Mouse (Mus musculus) forebrain, embryonic 14.5 days (tissue): Measurements from ENCODE around the gene Cenpm. TPM values are rescaled to one million over a fixed set of nuclear protein-coding genes. Genes with fewer than 3 reads are reported as not detected.

Experiments
- ATAC-seq: fragments of 200-750 bp; cut with Nextera tagmentation; 2 replicates; pipeline ENCODE4 v1.8.0; 2017; ENCODE audit warnings: mild to moderate bottlenecking, moderate library complexity
- DNase-seq: peaks from one replicate; pipeline ENCODE4 v3.0.0-alpha.2; 2015; ENCODE audit warnings: low spot score
- H3K27ac ChIP-seq: fragments of 300-500 bp; sonication (generic); 2 replicates; pipeline ENCODE4 v1.5.1; 2014; ENCODE audit warnings: low read depth, mild to moderate bottlenecking, control low read depth, low read length, moderate library complexity
- H3K27me3 ChIP-seq: fragments of 300-500 bp; sonication (generic); replicated peaks from 2 replicates; pipeline ENCODE4 v1.6.1; 2014; ENCODE audit warnings: low read length, control low read depth, mixed read lengths; ENCODE audit not compliant: control insufficient read depth, insufficient read depth
- H3K36me3 ChIP-seq: fragments of 300-500 bp; sonication (generic); 2 replicates; pipeline ENCODE4 v1.6.1; 2014; ENCODE audit warnings: low read length, control low read depth; ENCODE audit not compliant: control insufficient read depth, insufficient read depth
- H3K4me1 ChIP-seq: fragments of 300-500 bp; sonication (generic); 2 replicates; pipeline ENCODE4 v1.6.1; 2014; ENCODE audit warnings: antibody characterized with exemption, low read length, control low read depth; ENCODE audit not compliant: control insufficient read depth, insufficient read depth
- H3K4me2 ChIP-seq: fragments of 300-500 bp; sonication (generic); 2 replicates; pipeline ENCODE4 v1.6.1; 2014; ENCODE audit warnings: mild to moderate bottlenecking, control low read depth, low read length
- H3K4me3 ChIP-seq: fragments of 300-500 bp; sonication (generic); 2 replicates; pipeline ENCODE4 v1.5.1; 2014; ENCODE audit warnings: low read depth, low read length, control low read depth
- H3K9ac ChIP-seq: fragments of 300-500 bp; sonication (generic); 2 replicates; pipeline ENCODE4 v1.6.1; 2014; ENCODE audit warnings: mild to moderate bottlenecking, low read length, control low read depth, moderate library complexity
- H3K9me3 ChIP-seq: fragments of 300-500 bp; sonication (generic); replicated peaks from 2 replicates; pipeline ENCODE4 v1.6.1; 2016; ENCODE audit warnings: low read length, control low read depth, mixed read lengths; ENCODE audit not compliant: control insufficient read depth
- WGBS: fragments of 180-500 bp; shearing (Covaris S2); extraction: QIAGEN DNeasy Blood & Tissue Kit; methylation state at CpG from one replicate; pipeline ENCODE4 v1.1.7; 2014; 5-methylcytosine and 5-hydroxymethylcytosine counted together
- polyA plus RNA-seq: library from polyadenylated mRNA; unstranded; fragments of >200 nt; fragmentation: Nextera tagmentation; extraction: Ambion mirVana; gene quantifications from 2 replicates; pipeline ENCODE4 v1.2.1, GENCODE M21; 2014

Gene Cenpm
- polyA plus RNA-seq, 1 experiment from 2014 or later, result 63.9 TPM

- H3K27me3 ChIP-seq, result no peaks in the 10 kb centered on the region
- no peaks in the 10 kb centered on the region for H3K9me3 ChIP-seq
- 77% methylated on average over 10 of the region's 10 CpGs for WGBS
- no peaks in the 10 kb centered on the region for H3K4me1 ChIP-seq
- DNase-seq, result no peak
- H3K36me3 ChIP-seq, result peaks cover 9% of the 10 kb centered on the region
- H3K4me2 ChIP-seq, result no peak overlapping the region
- H3K4me3 ChIP-seq, result no peak overlapping the region
- no peak overlapping the region; the same call in 1 of the 2 replicates for H3K9ac ChIP-seq
- H3K27ac ChIP-seq, result no peak overlapping the region
- ATAC-seq, result no peak
These were observed 8.9 kb downstream of the Cenpm start for GRCm38 (mm10) chr15:82235661-82236060.

DNA sequence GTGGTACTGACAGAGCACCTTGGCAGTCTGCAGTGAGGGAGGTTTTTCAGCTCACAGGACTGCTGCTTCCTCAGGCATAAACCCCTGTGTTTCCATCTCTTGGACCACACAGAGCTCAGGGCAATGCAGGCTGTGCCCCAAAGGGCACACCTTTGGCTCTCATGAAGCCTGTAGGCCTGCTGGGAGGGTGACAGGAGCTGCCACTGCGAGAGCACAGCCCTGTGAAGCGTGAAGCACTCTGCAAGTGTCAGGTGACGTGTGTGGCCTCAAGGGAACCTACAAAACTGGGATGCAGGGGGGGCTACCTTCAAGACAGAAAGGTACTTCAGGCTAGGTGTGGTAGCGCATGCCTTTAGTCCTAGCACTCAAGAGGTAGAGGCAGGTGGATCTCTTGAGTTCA lies 11.9 kb downstream of the Cenpm start:
- Histone ChIP-seq H3K4me2 (no peak overlapping the region), H3K36me3 (peaks cover 6% of the 10 kb centered on the region), H3K4me3 (no peak overlapping the region), H3K4me1 (no peaks in the 10 kb centered on the region), H3K9me3 (no peaks in the 10 kb centered on the region), H3K9ac (no peak overlapping the region), H3K27me3 (no peaks in the 10 kb centered on the region), H3K27ac (no peak overlapping the region)
- no peak for ATAC-seq
- WGBS, result 67% methylated on average over 4 of the region's 4 CpGs
- DNase-seq, result no peak

DNA sequence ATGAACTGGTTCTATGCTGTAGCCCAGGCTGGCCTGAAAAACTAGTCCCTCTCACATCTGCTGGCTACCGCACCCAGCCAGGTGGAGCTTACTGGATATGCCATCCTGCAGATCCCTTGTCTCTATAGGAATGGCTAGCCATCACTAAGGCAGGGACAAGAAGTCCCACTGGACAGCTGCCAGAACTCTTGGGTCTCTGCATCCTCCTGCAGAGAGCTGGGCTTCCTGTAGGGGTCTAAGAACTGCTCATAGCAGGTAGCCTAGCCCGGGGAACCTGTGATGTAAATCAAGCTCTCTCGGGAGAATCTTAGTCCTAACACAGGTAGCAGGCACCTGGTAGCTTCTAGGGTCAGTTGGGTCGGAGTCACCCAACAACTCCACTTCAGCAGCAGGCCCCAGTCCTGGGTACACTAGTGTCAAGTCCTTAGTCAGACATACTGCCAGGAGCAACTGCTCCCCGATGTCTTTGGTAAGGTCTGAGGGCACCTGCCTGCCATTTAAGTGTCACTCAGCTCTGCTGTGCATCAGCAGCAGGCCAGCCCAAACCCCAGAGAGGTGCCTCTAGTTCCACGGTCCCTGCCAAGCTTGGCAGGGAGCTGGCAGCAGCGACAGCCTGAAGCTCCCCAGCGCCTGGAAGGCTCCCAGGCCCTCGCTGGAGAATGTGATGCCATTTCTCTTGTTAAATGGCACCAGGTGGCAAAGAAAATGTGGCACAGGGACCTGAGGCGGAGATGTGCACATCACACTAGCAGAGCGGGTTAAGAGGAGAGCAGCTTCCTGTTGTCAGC lies 12.8 kb downstream of the Cenpm start:
- Histone ChIP-seq H3K9ac (no peak overlapping the region), H3K4me3 (no peak overlapping the region), H3K27me3 (no peaks in the 10 kb centered on the region), H3K9me3 (no peaks in the 10 kb centered on the region), H3K36me3 (peaks cover 6% of the 10 kb centered on the region), H3K4me1 (no peaks in the 10 kb centered on the region), H3K27ac (0 out of 2 replicates have a peak overlapping the region, but pooled peaks have one; percentile 39), H3K4me2 (no peak overlapping the region)
- WGBS, result 51% methylated on average over 11 of the region's 11 CpGs
- peak; percentile 56; the same call in 1 of the 2 replicates for ATAC-seq
- peak; percentile 77 for DNase-seq

DNA sequence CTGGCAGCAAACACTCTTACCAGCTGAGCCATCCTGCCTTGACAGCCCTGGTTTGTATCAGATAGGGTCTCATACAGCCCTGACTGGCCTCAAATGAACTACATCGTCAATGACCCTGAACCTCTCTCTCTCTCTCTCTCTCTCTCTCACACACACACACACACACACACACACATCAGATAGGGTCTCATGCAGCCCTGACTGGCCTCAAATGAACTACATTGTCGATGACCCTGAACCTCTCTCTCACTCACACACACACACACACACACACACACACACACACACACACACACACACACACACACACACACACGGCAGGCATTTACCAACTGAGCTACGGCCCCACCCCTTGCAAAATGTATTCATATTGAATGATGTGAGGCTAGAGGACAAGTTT lies 13.4 kb downstream of the Cenpm start:
- Histone ChIP-seq H3K4me1 (no peaks in the 10 kb centered on the region), H3K4me2 (no peak overlapping the region), H3K9me3 (no peaks in the 10 kb centered on the region), H3K9ac (no peak overlapping the region), H3K27me3 (no peaks in the 10 kb centered on the region), H3K4me3 (no peak overlapping the region), H3K36me3 (peaks cover 6% of the 10 kb centered on the region), H3K27ac (no peak overlapping the region)
- 75% methylated on average over 4 of the region's 4 CpGs for WGBS
- DNase-seq (no peak), ATAC-seq (peak; percentile 32; the same call in 1 of the 2 replicates)

- Histone ChIP-seq H3K36me3 (peaks cover 6% of the 10 kb centered on the region), H3K9ac (no peak overlapping the region), H3K4me3 (no peak overlapping the region), H3K4me2 (no peak overlapping the region), H3K27ac (no peak overlapping the region), H3K4me1 (no peaks in the 10 kb centered on the region), H3K27me3 (no peaks in the 10 kb centered on the region), H3K9me3 (no peaks in the 10 kb centered on the region)
- DNase-seq, result no peak
- ATAC-seq, result no peak
- 65% methylated on average over 6 of the region's 6 CpGs for WGBS
These were observed 14.4 kb downstream of the Cenpm start for GRCm38 (mm10) chr15:82230098-82230611.

- Histone ChIP-seq H3K9ac (no peak overlapping the region), H3K9me3 (no peaks in the 10 kb centered on the region), H3K27me3 (no peaks in the 10 kb centered on the region), H3K36me3 (peaks cover 6% of the 10 kb centered on the region), H3K4me2 (no peak overlapping the region), H3K4me3 (no peak overlapping the region), H3K4me1 (no peaks in the 10 kb centered on the region), H3K27ac (no peak overlapping the region)
- ATAC-seq (no peak), DNase-seq (no peak)
- 42% methylated on average over 11 of the region's 11 CpGs for WGBS
These were observed 15.0 kb downstream of the Cenpm start for GRCm38 (mm10) chr15:82229542-82230045.

GRCm38 (mm10) chr15:82225769-82226168 lies 18.8 kb downstream of the Cenpm start:
- peaks cover 3% of the 10 kb centered on the region; the same call in 1 of the 2 replicates for H3K4me1 ChIP-seq
- ATAC-seq, result no peak
- no peak overlapping the region for H3K9ac ChIP-seq
- H3K27me3 ChIP-seq, result no peaks in the 10 kb centered on the region
- no peaks in the 10 kb centered on the region for H3K36me3 ChIP-seq
- H3K27ac ChIP-seq, result no peak overlapping the region
- H3K4me2 ChIP-seq, result no peak overlapping the region
- DNase-seq, result no peak
- WGBS, result 96% methylated on average over 5 of the region's 5 CpGs
- no peak overlapping the region for H3K4me3 ChIP-seq
- no peaks in the 10 kb centered on the region for H3K9me3 ChIP-seq

- H3K27me3 ChIP-seq, result no peaks in the 10 kb centered on the region
- no peaks in the 10 kb centered on the region for H3K36me3 ChIP-seq
- WGBS, result 43% methylated on average over 7 of the region's 7 CpGs
- H3K9me3 ChIP-seq, result no peaks in the 10 kb centered on the region
- DNase-seq (no peak), ATAC-seq (no peak)
- peak overlapping the region; percentile 60 for H3K4me2 ChIP-seq
- H3K4me1 ChIP-seq, result peaks cover 4% of the 10 kb centered on the region; the same call in 1 of the 2 replicates
- no peak overlapping the region for H3K9ac ChIP-seq
- no peak overlapping the region for H3K27ac ChIP-seq
- no peak overlapping the region for H3K4me3 ChIP-seq
These were observed 19.8 kb downstream of the Cenpm start for GRCm38 (mm10) chr15:82224602-82225215.
